ENCODE assay signal across 9 mouse cellular contexts in the genomic region with DNA sequence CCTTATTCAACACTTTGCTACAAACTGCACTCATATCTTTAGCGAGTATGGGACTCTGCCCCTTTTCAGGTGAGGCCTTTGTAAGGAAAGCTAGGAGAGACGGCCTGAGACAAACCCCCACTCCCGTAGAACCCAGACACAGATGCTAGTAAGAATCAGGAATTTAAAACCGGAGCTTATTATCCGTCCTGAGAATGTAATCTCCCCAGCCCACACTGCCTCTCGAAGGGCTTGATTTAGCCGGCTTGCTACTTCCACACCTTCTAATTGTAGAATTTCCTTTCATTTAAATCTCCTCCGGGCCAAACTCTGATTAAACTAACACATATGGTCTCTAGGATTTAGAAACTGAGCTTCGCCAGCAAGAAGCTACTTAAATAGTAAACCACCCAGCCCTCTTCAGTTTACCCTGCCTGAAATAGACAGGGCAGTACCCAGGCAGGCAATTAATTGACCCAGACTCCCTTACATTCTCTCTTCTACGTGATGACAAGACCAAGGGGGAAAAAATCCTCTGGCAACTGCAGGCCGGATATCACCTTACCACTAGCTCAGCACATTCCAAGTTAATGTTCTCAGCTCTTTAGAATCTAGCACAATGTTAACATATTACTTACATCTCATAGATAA.
DNase-seq lines count a peak whose midpoint lies in the region; ATAC-seq and TF ChIP-seq lines count a peak whose summit lies in the region.
"Had no signal": no experiment of that assay in that cellular context is flagged by ENCODE, and none has a peak within 500 bp of the region (broad histone marks: within the 10 kb centered on the region; RNA-seq: fewer than 3 reads in every experiment).

No protein-coding gene starts in this region.

- no peaks in the 10 kb centered on the region for H3K4me1 ChIP-seq in kidney, embryonic 15.5 days
- H3K4me1 ChIP-seq: megakaryocyte, embryonic 14.5 days had no signal

- peak overlapping the region; percentile 21; the same call in 1 of the 2 replicates for H3K4me2 ChIP-seq in kidney, embryonic 15.5 days
- peak overlapping the region; percentile 67 for H3K4me2 ChIP-seq in myocyte (ENCODE audit: low read depth)

- no peak overlapping the region for H3ac ChIP-seq in myocyte (ENCODE audit: control insufficient read depth, insufficient read length)

- DNase-seq in kidney, adult 8-10 months, result no peak
- peak; percentile 22 for DNase-seq in embryo, embryonic 11 days
- peak; percentile 12 for DNase-seq in forelimb bud, embryonic 11.5 days (ENCODE audit: low read depth, low spot score)
- no peak for DNase-seq in adrenal gland, postnatal 10 days
- DNase-seq in adipocyte (ENCODE audit: low spot score), result no peak
- DNase-seq: gastrocnemius, postnatal 14 days had no signal

- H3K4me3 ChIP-seq in kidney, embryonic 15.5 days (replicated peaks), result no peak overlapping the region
- no peak overlapping the region for H3K4me3 ChIP-seq in myocyte
- H3K4me3 ChIP-seq: megakaryocyte, embryonic 14.5 days had no signal

- H3K27me3 ChIP-seq in kidney, embryonic 15.5 days, result no peaks in the 10 kb centered on the region
- H3K27me3 ChIP-seq in myocyte (ENCODE audit: control insufficient read depth, insufficient read depth, insufficient read length), result no peaks in the 10 kb centered on the region
- H3K27me3 ChIP-seq: megakaryocyte, embryonic 14.5 days had no signal

- no peaks in the 10 kb centered on the region for H3K36me3 ChIP-seq in kidney, embryonic 15.5 days
- no peaks in the 10 kb centered on the region for H3K36me3 ChIP-seq in myocyte (ENCODE audit: control insufficient read depth, insufficient read depth)

- peak; percentile 98 for ATAC-seq in kidney, embryonic 15.5 days (replicated peaks; ENCODE audit: low FRiP score)

- WGBS in kidney, embryonic 15.5 days, result 39% methylated on average over 11 of the region's 11 CpGs

- no peak overlapping the region for H3K9ac ChIP-seq in kidney, embryonic 15.5 days

- no peaks in the 10 kb centered on the region for H3K9me3 ChIP-seq in kidney, embryonic 15.5 days (replicated peaks)
- H3K9me3 ChIP-seq: megakaryocyte, embryonic 14.5 days had no signal

- peak overlapping the region; percentile 70 for H3K27ac ChIP-seq in kidney, embryonic 15.5 days

- no peaks in the 10 kb centered on the region for H3K79me2 ChIP-seq in myocyte (ENCODE audit: control insufficient read depth, insufficient read depth)

- TF ChIP-seq POLR2A in myocyte (IDR thresholded peaks at IDR 0.05; ENCODE audit: insufficient read length, low read depth), result no peak

TF ChIP-seq in myocyte, 11 proteins besides CTCF, POLR2A, EP300 and RAD21:
- TF ChIP-seq MYOD1 (IDR thresholded peaks at IDR 0.05; ENCODE audit: control insufficient read depth in 1 of 3, insufficient read length in 2 of 3, low read depth in 2 of 3), result peak in 1 of 3 experiments; percentile 9
- no peak for TF ChIP-seq E2F4 (IDR thresholded peaks at IDR 0.05; ENCODE audit: insufficient read depth)

Comparison
In these comparisons a context has a peak if more than half of its experiments do, and no peak if none do; other contexts are left out.
1. DNase-seq: peak in embryo, embryonic 11 days (single experiment) and forelimb bud, embryonic 11.5 days (single experiment); none in kidney, adult 8-10 months (0 of 2), adrenal gland, postnatal 10 days (single experiment) and adipocyte (single experiment).